In the genomic region with DNA sequence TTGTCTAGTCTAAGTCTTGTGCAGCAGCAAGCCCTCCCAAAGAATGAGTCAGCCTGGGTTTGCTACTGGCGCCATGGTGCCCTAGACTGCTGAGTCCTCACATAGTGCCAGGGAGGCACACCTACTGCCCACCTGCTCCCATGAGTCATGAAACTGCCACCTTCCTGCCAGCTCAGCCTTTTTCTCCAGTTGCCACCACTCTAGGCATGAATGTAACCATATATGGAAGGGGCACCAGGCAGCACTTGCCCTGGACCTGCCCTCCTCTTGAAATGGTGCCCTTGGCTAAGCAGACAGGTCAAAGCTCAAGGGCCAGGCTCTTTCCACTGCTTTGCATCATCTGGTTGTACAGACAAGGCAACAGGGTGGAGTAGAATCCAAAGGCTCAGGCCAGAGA, we compare ENCODE assay signal across 10 mouse cellular contexts. TPM values are rescaled to one million over a fixed set of nuclear protein-coding genes. Genes with fewer than 3 reads are reported as not detected.
A peak's percentile ranks its signal among the peaks of the same experiment; 100 is the strongest.
DNase-seq lines count a peak whose midpoint lies in the region; ATAC-seq lines count a peak whose summit lies in the region.
"Had no signal": no experiment of that assay in that cellular context is flagged by ENCODE, and none has a peak within 500 bp of the region (broad histone marks: within the 10 kb centered on the region; RNA-seq: fewer than 3 reads in every experiment).

No protein-coding gene starts in this region.

- ATAC-seq in erythroblast, adult 5-6 weeks (replicated peaks; ENCODE audit: low FRiP score, poor library complexity, severe bottlenecking): peak; percentile 72
- peak; percentile 21; the same call in 1 of the 2 replicates for ATAC-seq in megakaryocyte-erythroid progenitor cell, adult 5-6 weeks (replicated peaks; ENCODE audit: low FRiP score, low TSS enrichment, poor library complexity, severe bottlenecking)
- ATAC-seq: forebrain, embryonic 16.5 days; hindbrain, embryonic 16.5 days had no signal

- peak; percentile 14 for DNase-seq in layer of hippocampus, adult 9-11 months
- no peak for DNase-seq in layer of hippocampus, adult 18-20 months (ENCODE audit: low spot score in 2 of 2)
- DNase-seq in kidney, postnatal 14 days: peak; percentile 61
- no peak for DNase-seq in urinary bladder, postnatal 10 days (ENCODE audit: low spot score)
- DNase-seq in gastrocnemius, postnatal 10 days: no peak
- DNase-seq: thymus, postnatal 14 days had no signal

RNA-seq across cellular contexts. Expression of gene Gadd45a, which starts 22.6 kb away (rescaled TPM):
- total RNA-seq in layer of hippocampus, adult 18-20 months (2021): 1 to 10 TPM; 6.3 to 8.7 TPM
- total RNA-seq in erythroblast, adult 5-6 weeks (2015; ENCODE audit: low replicate concordance): 401 and 415 TPM in 2 replicates
- total RNA-seq in erythroblast, adult 5-6 weeks (2017; ENCODE audit: low replicate concordance): 648 and 695 TPM in 2 replicates
- 40.4 and 43.7 TPM in 2 replicates for total RNA-seq in megakaryocyte-erythroid progenitor cell, adult 5-6 weeks (2014; fragmentation: Nextera tagmentation)
- 94.9 and 97.9 TPM in 2 replicates for total RNA-seq in megakaryocyte-erythroid progenitor cell, adult 5-6 weeks (2017)
- 10 to 100 TPM; 43.1 to 82.0 TPM for total RNA-seq in gastrocnemius, postnatal 10 days (2021)

Comparison
In these comparisons a context has a peak if more than half of its experiments do, and no peak if none do; other contexts are left out.
1. DNase-seq: peak in layer of hippocampus, adult 9-11 months (single experiment) and kidney, postnatal 14 days (single experiment); none in layer of hippocampus, adult 18-20 months (0 of 2), urinary bladder, postnatal 10 days (single experiment) and gastrocnemius, postnatal 10 days (single experiment).
2. RNA of gene Gadd45a, which starts 22.6 kb away (total RNA-seq): 401 to 695 TPM in erythroblast, adult 5-6 weeks, 40.4 to 97.9 TPM in megakaryocyte-erythroid progenitor cell, adult 5-6 weeks and 43.1 to 82.0 TPM in gastrocnemius, postnatal 10 days; 6.3 to 8.7 TPM in layer of hippocampus, adult 18-20 months; every median in the first group is over 4 times any median in the second.